Mouse (Mus musculus): ENCODE data around the gene Cryzl1.

GRCm38 (mm10) chr16:91729066-91729482, 299 bp upstream of the Cryzl1 start, which contains the start of gene Itsn1:
- TF ChIP-seq CTCF (IDR thresholded peaks at IDR 0.05; ENCODE audit: low read depth, low read length) (no peak), POLR2A (IDR thresholded peaks at IDR 0.05; ENCODE audit: borderline replicate concordance, low read depth, low read length) (peak; percentile 84; the same call in 1 of the 2 replicates)
